Mouse (Mus musculus) cerebellum, adult 9-11 months (tissue): ENCODE results near the gene Tnfsfm13.
"Not testable (repeated sequence)": the region's sequence is repeated elsewhere in the genome, so short reads cannot be mapped to it uniquely, and the experiment has no call there.

Experiments used
- DNase-seq: peaks from one replicate; pipeline ENCODE4 v3.0.0; 2022

Gene Tnfsfm13

DNA sequence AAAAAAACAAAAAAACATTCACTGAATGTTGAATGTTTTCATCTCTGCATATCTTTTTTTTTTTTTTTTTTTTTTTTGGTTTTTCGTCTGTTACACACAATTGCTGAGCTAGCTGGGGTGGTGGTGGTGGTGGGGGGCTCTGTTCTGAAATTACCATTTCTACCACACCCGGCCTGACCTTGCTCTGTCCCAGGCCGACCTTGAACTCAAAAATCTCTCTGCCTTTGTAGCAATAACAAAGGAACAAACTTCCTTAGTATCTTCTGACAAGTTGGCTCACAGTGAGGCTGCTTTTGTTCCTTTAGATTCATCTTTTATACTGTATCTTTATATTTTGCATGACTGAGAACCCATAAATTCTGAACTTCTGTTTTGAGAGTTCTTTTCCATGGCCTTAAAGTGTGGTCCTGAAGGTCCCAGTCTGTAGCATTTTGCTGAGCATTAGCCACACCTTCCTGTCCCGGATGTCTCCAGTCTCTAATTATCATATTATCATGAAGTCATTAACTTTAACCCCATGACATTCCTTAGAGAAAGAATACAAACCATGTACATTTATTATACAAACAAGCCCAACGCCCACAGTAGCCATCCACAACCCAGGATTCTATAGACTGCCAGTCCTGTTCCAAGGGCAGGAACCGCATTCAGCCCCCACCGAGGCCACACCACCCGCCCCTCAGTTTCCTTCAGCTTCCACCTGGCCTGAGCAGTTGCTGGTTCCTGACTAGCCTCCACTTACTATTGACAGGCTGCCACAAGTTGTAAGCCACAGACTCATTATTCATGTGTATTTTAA lies 8.1 kb upstream of the Tnfsfm13 start:
- no peak for DNase-seq

DNA sequence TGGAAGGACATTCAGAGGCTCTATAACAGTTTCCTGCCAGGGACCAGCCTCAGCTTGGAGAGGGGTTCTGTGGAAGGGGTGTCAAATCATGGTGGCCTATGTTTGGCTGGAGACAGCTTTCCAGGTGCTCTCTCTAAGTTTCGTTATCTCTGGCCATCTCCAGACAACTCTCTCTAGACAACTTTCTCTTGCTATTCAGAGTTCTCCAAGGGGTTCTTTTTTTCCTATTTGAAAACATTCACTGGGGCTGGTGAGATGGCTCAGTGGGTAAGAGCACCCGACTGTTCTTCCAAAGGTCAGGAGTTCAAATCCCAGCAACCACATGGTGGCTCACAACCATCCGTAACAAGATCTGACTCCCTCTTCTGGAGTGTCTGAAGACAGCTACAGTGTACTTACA lies 7.5 kb upstream of the Tnfsfm13 start:
- not testable (repeated sequence) for DNase-seq

DNA sequence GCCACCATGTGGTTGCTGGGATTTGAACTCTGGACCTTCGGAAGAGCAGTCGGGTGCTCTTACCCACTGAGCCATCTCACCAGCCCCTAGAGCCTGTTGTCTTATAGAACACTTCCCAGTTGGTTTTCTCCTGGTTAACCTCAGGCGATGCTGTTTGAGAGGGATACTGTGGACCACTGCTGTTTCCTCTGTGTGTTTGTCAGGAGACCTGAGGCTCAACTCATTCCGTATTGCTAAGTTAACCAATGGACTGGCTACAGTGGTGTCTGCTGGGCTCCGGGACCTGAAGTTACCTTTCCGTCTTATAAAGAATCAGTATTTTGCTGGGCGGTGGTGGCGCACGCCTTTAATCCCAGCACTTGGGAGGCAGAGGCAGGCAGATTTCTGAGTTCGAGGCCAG lies 7.0 kb upstream of the Tnfsfm13 start:
- not testable (repeated sequence) for DNase-seq

DNA sequence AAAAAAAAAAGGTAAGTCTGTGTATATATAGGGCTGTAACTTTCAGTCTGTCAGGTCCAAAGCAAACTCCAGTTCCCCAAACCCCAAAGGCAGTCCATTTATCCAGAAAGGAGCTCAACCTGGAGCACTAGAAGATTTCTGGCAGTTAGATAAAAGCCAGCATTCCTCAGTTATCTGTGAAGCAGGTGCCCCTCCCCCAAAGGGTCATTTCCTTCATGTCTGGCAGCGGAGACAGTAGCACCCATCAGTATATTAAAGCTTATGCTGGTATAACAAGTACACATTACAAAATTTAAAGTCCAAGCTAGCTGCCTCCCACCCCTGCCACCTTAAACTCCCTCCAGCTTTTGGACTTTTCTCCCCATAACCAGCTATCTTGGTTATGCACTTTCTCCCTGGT lies 3.7 kb upstream of the Tnfsfm13 start:
- no peak for DNase-seq

DNA sequence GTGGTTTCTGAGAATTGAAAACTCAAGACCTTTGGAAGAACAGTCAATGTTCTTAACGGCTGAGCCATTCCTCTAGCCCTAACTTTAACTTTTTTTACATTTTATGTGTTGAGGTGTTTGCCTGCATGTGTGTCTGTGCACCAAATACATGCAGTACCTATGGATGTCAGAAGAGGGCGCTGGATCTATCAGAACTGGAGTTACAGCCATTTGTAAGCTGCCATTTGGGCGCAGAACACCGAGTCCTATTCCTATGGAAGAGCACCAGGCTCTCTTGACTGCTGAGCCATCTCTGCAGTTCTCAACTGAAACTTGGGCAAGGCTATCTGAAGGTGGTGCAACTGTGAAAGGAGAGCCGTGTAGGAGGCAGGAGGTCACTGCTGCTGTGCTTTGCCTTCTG lies 2.7 kb upstream of the Tnfsfm13 start:
- no peak for DNase-seq

DNA sequence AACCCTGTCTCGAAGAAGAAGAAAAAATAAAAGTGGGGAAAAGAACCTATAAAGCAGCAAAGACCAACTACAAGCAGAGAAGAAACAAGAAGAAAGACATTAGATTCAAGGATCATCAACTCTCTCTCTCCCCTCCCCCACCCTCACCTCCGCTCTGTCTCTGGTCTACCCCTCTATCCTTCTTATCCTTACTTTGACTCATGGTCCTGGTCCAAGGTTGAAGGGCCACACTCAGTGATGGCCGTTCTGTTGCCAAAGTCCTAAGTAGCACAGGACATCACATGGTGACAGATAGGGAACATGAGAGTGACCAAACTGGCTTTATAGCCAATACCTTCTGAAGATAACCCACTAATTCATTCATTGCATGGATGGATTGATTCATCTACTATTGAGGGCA lies 1.5 kb upstream of the Tnfsfm13 start:
- no peak for DNase-seq

DNA sequence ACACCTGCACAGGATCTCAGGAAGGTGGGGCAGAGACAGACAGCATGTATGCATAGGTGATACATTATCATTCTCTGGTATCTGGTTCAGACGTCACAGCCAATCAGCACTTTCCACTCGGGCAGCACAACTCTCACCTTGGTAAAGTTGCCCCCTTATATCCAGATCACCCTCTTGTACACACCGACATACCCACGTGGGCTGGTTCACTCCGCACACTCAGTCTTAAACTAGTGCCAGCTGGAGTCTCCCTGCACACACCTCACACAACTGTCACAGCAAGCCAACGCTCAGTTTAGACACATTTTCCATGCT lies 895 bp downstream of the Tnfsfm13 start:
- no peak for DNase-seq

DNA sequence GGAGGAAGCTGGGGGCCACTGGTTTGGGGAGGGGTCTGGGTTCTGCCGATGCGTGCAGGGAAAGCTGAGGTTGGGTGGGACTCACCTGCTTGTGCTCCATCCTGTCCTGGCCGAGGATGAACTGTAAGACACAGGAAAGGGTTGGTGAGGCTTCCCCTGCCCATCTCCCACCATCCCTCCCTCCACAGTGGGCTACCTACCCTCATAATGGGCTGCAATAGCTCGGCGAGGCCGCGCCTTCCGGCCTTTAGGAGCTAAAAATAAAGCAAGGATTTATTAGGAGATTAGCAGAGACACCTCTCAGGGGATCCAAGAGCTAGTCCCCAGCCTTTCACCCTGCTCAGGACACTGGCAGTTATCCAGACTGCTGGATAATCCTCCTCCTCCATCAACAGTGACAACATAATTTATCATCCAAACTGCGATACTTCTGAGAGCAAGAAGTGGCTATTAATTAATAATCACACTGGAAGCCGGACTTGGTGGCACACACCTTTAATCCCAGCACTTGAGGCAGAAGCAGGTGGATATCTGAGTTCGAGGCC lies 2.4 kb downstream of the Tnfsfm13 start:
- peak; percentile 33 for DNase-seq

DNA sequence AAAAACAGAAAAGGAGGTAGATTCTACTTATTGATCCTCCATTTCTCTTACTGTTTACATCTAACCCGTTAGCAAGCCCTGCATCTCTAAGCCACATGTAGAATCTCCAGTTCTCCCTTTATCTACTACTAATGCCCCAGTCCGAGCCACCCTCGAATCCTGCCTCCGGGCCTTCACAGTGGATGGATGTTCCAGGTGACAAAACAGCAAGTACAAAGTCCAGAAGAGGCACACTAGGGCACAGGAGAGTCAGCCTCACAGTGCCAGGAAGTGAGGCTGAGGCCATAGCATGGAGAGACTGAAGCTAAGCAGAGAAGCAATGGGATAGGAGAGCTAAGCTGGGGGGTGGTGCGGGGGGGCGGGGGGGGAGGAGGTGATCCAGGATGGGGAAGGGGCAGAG lies 3.0 kb downstream of the Tnfsfm13 start:
- DNase-seq = no peak

DNA sequence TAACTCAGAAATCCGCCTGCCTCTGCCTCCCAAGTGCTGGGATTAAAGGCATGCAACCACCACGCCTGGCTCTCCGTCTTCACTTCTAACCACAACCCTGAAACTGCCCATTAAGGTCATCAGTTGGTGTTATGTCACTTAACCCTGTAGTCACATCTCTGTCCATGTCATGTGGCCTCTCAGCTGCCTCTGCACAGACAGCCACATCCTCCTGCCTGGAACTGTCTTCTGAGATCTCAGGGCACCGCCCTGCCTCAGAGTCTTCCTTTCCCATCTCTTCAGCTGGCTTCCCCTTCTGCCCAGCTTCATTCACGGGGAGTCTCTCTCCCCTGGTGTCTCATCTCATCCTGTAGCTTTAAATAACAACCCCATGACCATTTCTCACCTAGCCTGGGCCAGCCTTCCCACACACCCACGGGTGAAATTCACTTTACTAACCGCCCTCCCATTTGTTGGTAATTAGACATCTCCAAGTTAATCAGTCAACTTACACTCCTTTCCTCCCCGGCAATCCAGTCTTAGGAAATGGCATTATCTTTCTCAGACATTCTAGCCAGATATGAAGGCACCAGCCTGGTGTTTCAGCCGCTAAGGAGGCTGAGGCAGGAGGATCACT lies 3.6 kb downstream of the Tnfsfm13 start:
- no peak for DNase-seq

DNA sequence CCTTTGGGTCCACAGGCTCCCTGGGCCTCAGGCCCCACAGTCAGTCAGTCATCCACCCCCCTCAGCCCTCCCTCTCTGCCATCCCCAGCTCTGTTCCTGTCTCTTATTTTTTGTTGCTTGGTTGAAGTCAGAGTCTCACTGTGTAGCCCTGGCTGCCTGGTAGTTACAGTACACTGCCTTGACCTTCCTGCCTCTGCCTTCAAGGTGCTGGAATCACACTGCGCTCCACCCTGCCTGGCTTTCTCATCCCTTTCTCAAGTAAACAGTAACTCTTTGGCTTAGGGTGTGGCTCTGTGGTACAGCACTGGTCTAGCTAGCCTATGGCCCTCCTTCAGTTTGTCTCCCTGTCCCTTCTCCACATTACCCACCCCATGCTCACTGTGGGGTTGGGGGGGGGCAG lies 6.0 kb downstream of the Tnfsfm13 start:
- no peak for DNase-seq

DNA sequence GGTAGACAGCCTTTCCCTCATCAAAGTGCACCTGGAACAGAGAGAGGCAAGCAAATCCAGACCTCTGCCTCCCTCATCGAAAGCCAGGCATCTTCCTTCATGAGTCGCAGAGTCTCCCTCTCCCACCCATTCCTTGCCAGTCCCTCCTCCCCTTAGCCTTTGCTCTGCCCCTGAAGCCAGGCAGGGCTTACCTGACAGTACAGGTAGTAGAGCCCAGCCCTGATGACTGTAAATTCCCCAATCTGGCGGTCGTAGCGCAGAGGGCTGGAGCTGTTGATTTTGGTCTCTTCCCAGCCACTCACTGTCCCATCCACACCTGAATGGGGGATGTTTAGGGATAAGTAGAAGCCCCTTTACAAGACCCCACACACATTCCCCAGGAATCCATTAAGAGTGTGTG lies 8.8 kb downstream of the Tnfsfm13 start:
- DNase-seq = no peak

DNA sequence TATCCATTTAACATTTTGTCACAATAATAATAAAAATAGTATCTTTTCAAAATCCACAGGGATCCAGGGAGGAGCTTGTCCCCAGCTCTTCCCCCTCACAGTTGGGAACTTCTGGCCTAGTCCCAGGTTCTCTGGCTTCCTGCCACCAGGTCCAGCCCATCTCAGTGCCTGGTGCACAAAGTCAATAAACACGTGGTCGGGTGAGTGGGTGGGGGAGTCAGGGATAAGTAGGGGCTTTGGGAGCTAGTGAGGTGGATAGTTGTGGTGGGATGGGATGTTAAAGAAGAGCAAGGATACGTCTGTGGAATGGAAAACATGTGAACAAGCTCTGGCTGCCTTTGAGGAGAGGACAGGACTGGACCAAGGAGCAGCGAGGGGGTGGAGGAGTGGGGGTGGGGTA lies 9.5 kb downstream of the Tnfsfm13 start:
- peak; percentile 80 for DNase-seq

DNA sequence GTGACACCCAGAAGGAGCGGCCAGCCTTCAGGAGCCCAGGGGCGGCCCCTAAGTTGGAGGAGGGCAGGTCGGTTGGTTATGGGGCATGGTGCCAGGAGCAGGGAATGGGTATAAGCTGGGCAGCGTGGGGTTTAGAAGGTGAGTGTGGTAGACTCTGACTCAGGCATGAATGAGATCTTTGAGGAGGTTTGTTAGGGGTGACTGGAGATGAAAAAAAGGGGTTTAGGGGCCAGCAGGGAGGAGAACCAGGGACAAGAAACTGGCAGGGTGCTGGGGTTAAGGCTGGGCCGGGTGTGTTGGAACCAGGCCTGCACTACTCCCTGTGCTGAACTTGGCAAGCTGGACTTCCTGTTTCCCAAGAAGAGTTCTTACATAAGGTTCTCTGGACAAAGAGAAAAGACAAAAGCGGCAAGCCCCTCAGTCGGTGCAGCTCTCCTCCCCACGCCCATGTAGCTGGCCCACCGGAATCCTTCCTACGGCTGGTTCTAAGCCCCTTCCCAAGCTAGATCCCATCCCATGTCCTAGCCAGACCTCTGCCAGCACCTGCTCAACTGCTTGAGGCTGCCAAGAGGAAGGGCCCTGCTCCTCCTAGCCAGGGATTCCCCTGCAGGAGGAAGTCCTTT lies 10.3 kb downstream of the Tnfsfm13 start, which contains the start of gene Tnfsf13:
Tnfsf13 (minus strand) TSS at position 259 of the 623 bp plus-strand sequence.
- DNase-seq = peak; percentile 93

DNA sequence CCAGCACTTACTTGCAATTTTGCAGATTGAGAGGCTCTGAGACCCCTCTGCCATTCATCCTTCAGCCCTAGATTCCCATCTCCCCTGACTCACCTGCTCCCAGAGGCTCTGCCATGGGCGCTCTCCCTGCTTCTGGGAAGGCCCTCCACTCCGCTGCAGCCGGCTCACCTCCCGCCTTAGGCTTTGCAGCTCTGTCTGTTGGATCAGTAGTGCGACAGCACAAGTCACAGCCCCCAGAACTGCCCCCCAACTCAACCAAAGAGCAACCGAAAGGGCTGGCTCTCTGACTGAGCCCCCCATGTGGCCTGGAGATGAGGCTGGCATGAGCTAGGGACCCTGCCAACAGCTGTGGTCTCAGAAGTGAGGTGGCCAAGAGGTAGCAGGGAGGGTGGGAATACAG lies 11.0 kb downstream of the Tnfsfm13 start:
- DNase-seq = peak; percentile 63

DNA sequence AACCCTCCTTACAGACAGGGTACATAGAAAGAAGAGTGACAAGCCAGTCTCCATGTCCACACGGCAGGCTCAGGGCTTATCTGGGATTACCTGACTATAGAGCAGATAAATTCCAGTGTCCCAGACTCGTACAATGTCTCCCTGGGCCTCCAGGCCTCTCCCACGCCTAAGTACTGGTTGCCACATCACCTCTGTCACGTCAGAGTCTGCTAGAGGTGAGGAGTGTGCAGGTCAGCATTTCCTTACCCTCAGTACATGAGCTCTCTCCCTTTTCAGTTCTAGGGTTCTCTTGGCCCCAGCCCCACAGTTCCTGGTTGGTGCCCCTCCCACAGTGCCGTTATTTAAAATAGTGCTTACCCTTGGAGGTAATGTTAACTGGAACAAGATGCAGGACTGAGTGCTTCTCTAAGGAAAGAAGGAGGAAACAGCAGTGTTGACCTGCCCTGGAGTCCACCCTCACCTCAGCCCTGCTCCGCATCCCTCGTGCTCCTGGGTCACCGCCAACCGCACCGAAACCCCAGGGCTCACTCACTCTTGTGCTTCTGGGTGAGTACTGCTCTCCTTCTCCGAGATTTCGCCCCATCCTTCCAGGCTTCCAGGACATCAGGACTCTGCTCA lies 11.7 kb downstream of the Tnfsfm13 start:
- peak; percentile 61 for DNase-seq

DNA sequence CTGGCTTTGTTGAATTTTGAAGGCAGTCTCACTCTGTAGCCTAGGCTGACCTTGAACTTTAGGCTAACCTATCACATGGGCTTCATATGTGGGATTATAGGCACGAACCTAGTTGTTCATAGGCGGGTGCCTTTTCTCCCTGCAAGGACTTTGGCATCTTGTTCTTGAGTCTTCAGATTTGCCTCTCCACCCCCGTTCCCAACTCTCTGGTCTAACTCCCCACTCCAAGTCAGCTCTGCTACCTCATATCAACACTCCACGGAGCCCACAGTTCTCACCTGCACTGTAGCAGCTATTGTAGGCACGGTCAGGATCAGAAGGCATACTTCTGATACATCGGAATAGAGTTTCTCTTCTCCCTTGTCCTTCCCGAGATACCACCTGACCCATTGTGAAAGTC lies 12.3 kb downstream of the Tnfsfm13 start:
- peak; percentile 57 for DNase-seq

DNA sequence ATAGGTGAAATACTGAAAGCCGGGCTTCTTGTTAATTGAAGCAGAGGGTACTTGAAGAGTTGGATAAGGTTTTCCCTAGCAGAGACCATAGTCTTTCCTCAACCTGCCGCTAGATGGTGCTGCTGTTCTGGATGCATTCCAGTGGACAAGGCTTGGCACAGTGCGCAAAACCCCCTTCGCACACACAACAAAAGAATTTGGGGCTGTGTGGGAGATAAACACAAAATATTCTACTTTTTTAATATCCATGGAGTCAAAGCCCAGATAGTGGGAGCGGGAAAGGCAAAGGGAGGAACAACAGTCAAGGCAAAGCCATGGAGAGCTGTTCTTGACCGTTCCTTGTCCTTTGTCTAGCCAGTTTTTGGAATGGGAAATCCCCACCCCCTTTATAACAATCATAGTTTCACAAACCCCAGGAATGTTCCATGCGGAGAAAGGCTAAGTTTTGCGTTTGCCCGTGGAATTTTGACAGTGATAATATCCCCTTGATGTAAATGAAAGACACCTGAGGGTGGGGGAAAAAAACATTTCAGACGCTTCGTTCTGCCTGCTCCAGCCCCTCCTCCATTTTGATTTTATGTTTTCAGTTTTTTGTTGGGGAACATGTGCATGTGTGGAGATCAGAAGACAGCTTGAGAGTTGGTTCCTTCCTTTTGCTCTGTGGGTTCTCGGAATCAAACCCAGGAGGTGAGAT lies 12.9 kb downstream of the Tnfsfm13 start:
- DNase-seq = peak; percentile 86

DNA sequence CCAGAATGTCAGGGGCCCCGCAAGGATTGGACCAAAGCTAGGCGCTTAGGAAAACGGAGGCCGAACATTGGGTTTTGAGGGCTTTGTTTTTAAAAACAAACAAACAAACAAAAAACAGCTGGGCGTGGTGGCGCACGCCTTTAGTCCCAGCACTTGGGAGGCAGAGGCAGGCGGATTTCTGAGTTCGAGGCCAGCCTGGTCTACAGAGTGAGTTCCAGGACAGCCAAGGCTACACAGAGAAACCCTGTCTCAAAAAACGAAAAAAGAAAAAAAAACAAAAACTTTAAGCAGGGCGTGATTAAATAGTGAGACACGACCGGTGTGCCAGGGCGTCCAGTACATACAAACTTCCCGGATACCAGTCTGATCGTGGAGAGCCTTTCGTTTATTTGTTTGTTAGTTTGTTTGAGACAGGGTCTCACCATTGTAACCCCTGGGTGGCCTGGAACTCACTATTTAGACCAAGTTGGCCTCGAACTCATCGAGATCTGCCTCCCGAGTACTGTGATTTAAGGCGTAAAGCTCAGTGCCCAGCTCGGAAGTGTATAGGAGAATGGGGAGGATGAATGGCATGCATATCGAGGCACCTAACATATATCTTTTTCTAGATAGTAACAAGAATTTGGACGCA lies 13.6 kb downstream of the Tnfsfm13 start:
- peak; percentile 62 for DNase-seq

DNA sequence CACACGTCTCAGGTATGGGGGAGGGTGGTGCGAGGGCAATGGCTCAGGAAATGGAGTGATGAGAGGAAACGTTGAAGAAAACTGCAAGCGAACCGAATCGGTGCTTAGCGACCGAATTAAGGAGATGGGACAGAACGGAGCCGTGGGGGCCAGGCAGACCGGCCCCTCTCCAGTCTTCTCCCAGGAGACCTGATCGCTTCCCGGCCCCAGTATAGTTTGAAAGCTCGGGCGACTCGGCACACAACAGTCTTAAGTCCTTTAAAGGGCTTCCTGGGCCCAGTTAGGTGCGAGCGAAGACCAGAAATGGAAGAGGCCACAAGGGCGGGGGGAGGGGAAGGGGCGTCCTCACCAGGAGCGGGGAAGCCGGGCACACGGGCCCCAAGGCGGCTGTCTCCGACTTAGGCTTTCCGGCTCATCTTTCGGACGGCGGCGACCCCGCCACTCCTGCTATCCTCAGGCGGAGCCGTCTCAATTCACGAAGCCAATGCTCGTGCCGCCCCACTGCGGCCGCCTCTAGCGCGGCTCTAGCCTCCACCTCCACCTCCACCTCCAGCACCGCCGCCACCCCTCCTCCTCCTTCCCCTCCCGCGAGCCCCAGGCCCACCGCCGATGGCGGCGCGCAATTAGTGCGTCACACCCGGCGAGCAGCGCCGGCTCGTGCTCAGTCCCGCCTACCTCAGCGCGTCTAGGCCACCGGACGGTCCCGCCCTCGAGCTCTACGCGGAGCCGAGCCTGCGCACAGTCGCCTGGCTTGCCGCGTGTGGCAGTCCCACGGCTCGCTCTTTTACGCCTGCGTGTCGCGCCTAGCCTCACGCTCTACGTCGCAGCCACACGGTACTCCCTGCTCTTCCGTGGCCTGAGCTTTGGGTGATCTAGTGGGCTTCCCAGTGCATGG lies 14.3 kb downstream of the Tnfsfm13 start, which contains the start of gene Senp3:
Senp3 (minus strand) TSS at position 771 of the 895 bp plus-strand sequence.
- DNase-seq = peak; percentile 98
